Mouse (Mus musculus): ENCODE data around the gene Mogat2. TPM values are rescaled to one million over a fixed set of nuclear protein-coding genes. Genes with fewer than 3 reads are reported as not detected.
A peak's percentile ranks its signal among the peaks of the same experiment; 100 is the strongest.

The Mogat2 gene
- total RNA-seq (2021) = not detected

DNA sequence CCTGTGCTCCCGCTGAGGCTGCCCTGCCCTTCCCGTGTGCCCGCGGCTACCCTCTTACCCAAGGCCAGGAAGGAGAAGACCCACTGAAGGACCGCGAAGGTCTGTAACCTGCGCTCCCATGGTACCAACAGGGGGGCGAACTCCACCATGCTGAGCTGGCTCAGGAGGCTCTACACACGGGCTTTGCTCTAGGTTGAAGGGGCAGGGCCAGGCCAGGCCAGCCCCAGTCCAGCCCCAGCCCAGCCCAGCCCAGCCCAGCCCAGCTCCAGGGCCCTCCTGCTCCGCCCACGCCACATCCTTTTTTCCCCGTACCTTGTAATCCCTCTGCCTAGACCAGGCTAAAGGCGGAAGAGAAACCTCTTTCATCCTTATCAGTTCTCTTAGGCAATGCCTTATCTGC is at the start of gene Mogat2:
Mogat2 (minus strand) TSS at position 203 of the 400 bp plus-strand sequence.
- intact Hi-C loops (cut with DNase I) = no loop called here
- no peak for DNase-seq

GRCm38 (mm10) chr7:99287287-99287686 is 48.9 kb upstream of the Mogat2 start:
- DNase-seq = no peak
- intact Hi-C loops (cut with DNase I) = no loop called here

DNA sequence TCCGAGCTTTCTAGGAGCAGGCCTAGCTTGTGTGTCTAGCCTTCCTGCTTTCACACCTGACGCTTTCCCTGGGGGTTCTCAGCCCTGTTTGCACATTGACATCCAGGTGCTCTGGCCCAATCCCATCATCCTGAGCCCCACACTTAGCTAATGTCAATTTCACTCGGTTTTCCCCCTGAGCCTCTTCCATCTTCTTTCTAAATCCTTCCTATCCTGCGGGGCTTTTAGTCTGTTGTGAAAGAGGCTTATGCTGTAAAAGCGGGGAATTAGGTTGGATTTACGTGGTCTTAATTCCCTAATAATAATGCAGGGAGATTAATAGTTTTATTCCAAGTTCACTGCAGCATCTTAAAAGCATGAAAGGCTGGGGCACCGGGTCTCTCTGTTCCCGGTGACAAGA is 41.2 kb upstream of the Mogat2 start:
- no peak for DNase-seq

GRCm38 (mm10) chr7:99278309-99278708 is 39.9 kb upstream of the Mogat2 start:
- no peak for DNase-seq
- intact Hi-C loops (cut with DNase I) = no loop called here

More for the DNA sequence above, 41.2 kb upstream of the Mogat2 start:
- intact Hi-C loops (cut with DNase I) = no loop called here

GRCm38 (mm10) chr7:99276679-99277078 is 38.3 kb upstream of the Mogat2 start:
- no peak for DNase-seq
- intact Hi-C loops (cut with DNase I) = no loop called here

- no peak for DNase-seq
- intact Hi-C loops (cut with DNase I) = no loop called here
Observed at GRCm38 (mm10) chr7:99275131-99275530, 36.7 kb upstream of the Mogat2 start.

DNA sequence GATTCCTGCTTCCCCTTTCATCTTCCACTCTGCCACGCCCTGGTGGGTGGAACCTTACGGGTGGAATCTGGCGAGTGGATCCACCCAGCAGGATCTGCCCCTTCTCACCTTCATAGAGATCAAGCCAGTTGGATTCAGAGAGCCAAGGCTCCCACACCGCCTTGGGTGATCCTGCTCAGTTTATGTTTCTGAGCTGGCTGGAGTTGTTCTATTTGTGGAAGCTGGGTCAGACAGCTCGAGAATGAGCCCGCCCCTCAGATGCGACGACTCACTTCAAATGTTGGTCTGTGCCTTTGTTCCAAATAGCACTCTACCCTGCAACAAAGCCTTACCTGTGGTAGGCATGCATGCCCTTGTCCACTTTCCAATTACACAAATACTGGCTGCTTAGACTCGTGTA is 33.2 kb upstream of the Mogat2 start:
- intact Hi-C loops (cut with DNase I) = loop anchor here (5.0 kb wide), 1 partner anchor 96 kb away; no protein-coding TSS in a partner anchor
- no peak for DNase-seq

GRCm38 (mm10) chr7:99268951-99269945 is 30.8 kb upstream of the Mogat2 start:
- peak; percentile 22 to 25 for DNase-seq
- intact Hi-C loops (cut with DNase I) = no loop called here

- intact Hi-C loops (cut with DNase I) = no loop called here
- DNase-seq = no peak
Observed at GRCm38 (mm10) chr7:99268506-99268900, 30.1 kb upstream of the Mogat2 start.

- peak; percentile 61 to 70 for DNase-seq
- intact Hi-C loops (cut with DNase I) = no loop called here
Observed at GRCm38 (mm10) chr7:99267897-99268505, 29.6 kb upstream of the Mogat2 start.

DNA sequence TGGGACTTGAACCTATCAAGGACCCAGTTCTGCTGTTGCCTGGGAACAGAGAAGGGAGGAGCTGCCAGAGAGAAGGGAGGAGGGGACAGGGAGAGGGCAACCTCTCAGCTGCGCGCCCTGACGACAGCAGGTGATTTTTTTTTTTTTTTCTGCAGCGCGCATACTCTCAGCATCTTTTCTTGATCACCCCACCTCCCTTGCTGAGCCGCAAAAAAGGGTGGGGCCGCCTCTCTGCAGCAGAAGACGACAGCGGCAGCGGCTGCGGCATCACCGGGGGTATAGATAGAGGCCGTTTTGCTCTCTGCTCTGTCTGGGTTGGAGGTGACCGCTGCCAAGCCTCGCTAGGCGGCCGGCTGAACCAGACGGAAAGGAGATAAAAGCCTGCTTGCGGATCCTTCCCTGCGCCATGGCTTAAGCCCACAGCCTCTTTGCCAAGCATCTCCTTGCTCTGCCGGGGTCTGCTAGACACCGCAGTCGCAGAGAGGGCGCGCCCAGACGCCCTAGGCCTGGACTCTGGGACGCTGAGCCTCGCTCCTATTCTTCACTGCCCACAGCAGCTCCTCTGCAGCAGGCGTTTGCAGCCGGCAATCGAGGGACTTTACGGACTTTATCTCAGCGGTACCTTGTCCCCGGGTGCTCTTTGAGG is 29.0 kb upstream of the Mogat2 start, which contains the start of gene Map6:
Map6 (plus strand) TSS at position 197 of the 646 bp plus-strand sequence.
- intact Hi-C loops (cut with DNase I) = no loop called here
- no peak for DNase-seq

DNA sequence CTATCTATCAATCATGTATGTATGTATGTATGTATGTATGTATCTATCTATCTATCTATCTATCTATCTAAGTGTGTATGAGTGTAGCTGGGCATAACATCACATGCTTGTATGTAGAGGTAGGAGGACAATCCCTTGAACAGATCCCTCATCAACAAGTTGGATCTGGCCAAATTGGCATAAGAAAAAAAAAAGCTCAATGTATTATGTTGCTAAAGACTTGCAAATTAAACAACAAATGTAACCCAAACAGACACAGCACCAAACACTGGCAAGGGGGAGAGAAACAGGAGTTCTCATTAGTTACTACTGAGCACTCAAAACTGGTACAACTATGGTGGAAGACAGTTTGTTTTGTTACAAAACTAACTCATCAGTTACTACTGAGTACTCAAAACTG is 26.2 kb upstream of the Mogat2 start:
- intact Hi-C loops (cut with DNase I) = no loop called here
- no peak for DNase-seq

GRCm38 (mm10) chr7:99263509-99263908 is 25.1 kb upstream of the Mogat2 start:
- no peak for DNase-seq
- intact Hi-C loops (cut with DNase I) = no loop called here

DNA sequence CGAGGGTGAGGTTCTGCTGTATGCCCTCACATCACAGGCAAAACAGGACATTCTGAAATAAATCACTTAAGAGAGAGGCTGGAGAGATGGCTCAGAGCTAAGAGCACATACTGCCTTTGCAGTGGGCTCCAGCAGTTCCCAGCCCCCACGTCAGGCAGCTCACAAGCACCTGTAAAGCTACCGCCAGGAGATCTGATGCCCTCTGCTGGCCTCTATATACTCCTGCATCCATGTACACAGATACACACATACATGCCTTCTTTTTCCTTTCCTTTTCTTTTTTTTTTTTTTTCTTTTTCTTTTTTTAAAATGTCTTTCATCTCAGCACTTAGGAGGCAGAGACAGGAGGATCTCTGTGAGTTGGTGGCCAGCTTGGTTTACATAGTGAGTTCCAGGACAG is 23.5 kb upstream of the Mogat2 start:
- intact Hi-C loops (cut with DNase I) = no loop called here
- no peak for DNase-seq

DNA sequence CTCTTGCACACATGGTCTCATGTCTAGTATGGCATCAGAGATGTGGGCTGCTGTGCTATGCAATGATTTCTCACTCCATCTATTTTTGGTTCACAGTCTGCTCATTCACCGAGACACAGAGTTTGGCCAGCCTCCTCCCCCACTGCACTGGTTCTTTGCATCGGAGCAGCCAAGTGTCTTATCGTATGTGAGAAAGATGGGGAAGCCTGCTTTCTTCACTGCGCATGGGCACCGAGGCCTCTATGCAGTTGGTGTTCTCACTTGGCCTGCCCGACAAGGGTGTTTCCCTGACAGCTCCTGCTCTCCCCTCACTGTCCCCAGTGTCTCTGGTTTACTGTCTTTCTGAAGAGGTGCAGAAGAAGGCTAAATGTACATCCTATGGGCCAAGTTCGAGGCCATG is 16.6 kb upstream of the Mogat2 start:
- intact Hi-C loops (cut with DNase I) = no loop called here
- DNase-seq = no peak

- intact Hi-C loops (cut with DNase I) = no loop called here
- no peak for DNase-seq
Observed at GRCm38 (mm10) chr7:99250386-99250785, 12.0 kb upstream of the Mogat2 start.

DNA sequence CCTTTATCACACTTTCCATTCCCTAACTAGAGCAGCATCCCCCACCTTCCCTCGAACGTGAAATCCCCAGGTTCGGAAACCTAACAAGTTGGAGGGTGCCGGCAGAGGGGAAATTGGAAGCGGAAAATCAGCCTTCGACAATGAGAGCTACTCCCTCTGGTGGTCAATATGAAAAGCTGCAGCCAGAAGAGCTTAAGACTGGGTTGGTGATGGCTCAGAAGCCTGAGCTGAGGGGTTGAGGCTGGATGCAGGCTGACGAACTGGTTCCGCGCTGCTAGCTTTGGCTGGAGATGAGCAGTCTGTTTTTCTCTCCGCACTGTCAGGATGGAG is 11.1 kb upstream of the Mogat2 start:
- intact Hi-C loops (cut with DNase I) = loop anchor here (5.0 kb wide), 2 partner anchors 142 to 203 kb away; no protein-coding TSS in a partner anchor
- peak; percentile 37 to 55 for DNase-seq

DNA sequence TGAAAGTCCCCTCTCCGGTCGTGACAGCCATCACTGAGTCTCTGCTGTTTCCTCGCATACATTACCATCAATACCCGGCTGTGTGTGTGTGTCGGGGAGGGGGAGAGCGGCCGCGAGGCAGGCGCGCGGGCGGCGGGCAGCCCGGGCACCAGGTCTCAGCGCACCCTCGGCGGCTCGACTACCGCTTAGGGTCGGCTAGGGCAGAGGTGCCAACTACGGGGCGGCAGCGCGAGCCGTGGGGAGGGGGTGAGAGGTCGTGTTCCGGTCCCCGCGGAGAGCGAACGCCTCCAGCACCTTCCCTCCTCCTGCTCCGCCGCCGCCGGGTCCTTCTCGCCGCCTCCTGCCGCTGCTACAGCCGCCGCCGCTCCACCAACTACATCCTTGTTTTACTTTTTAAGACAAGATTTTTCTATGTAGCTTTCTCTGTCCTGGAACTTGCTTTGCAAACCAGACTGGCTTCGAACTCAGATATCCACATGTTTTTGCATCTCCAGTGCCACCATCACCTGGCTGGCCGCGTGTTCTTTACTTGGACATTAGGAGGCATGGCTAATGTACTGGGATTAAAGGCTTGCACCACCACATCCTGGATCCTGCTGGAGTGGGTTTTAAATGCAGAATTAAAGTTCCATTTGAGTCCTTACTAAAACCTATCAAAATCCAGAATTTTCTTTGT is 10.6 kb upstream of the Mogat2 start:
- intact Hi-C loops (cut with DNase I) = loop anchor here (5.0 kb wide), 2 partner anchors 142 to 203 kb away; no protein-coding TSS in a partner anchor
- no peak for DNase-seq

- intact Hi-C loops (cut with DNase I) = loop anchor here (5.0 kb wide), 2 partner anchors 141 to 204 kb away; no protein-coding TSS in a partner anchor
- DNase-seq = no peak
Observed at GRCm38 (mm10) chr7:99248157-99248742, 9.8 kb upstream of the Mogat2 start.

GRCm38 (mm10) chr7:99242097-99242496 is 3.7 kb upstream of the Mogat2 start:
- no peak for DNase-seq
- intact Hi-C loops (cut with DNase I) = no loop called here

Data from heart, postnatal 36 days (tissue).